Mouse (Mus musculus) heart, postnatal 14 days (tissue): Measurements from ENCODE around the gene Tmem181a. TPM values are rescaled to one million over a fixed set of nuclear protein-coding genes. Genes with fewer than 3 reads are reported as not detected.

Experiments
- total RNA-seq, 2 experiments: library from RNA; stranded (reverse); gene quantifications; 2 replicates each; pipeline ENCODE4 v1.2.3; 2021

The Tmem181a gene
- total RNA-seq, 2 experiments from 2014 or later, result 9.8 to 9.9 TPM

Other genes starting within 250 kb of the Tmem181a start
- gene Serac1, start 177.1 kb upstream of the Tmem181a start, total RNA-seq, result 1 to 10 TPM; 7.6 to 7.9 TPM
- gene Gtf2h5, start 177.1 kb upstream of the Tmem181a start, total RNA-seq, result 10 to 100 TPM; 72.2 to 74.7 TPM
- gene Tulp4, start 150.4 kb upstream of the Tmem181a start, total RNA-seq, result 100 to 1,000 TPM; 113 to 115 TPM
- gene Dynlt1a, start 60.6 kb downstream of the Tmem181a start, total RNA-seq, result 1 to 10 TPM; 1.4 to 3.1 TPM
- 10 to 100 TPM; 71.8 to 79.0 TPM for gene Dynlt1b, start 173.3 kb downstream of the Tmem181a start, total RNA-seq